Mouse (Mus musculus): Measurements from ENCODE around the gene Psmd3. TPM values are rescaled to one million over a fixed set of nuclear protein-coding genes. Genes with fewer than 3 reads are reported as not detected.

Psmd3 gene
- polyA plus RNA-seq, 1 experiment from 2014 or later = 86.4 TPM

DNA sequence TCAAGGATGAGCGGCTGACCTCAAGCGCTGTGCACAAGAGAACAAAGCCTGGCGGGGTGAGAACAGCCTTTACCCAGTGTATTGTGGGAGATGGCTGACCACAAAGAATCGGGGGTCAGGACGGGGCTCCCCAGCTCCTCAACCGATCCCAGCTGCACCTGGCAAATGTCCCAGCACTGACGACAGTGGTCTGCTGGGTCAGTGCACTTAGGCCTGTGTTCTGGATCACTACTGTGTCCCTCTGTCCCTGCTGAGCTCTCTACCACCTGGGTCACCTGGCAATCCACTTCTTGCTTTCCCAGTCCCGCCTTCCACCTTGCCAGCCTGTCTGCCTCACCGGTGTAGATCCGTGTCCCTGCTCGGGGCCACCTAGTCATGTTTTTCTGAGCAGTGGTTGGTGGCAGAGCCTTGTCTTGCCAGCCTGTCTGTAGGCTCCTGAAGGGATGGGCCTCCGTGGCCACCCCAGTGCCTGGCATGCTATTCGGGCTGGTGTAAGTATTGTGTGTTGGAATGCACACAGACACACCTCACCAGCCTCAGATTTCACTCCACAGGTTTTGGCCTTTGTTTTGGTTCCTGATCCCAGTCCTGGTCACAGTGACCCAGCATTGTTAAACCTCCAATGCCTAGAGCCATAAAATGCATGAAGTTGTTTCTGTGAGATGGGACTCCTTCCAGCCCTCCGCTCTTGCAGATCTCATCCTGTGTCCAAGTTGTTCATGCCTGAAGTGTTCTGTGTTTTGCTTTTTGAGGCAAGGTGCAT is 14.3 kb downstream of the Psmd3 start:
- Histone ChIP-seq H3K9ac (ENCODE audit: low read depth, low read length) (no peak overlapping the region), H3K4me2 (ENCODE audit: low read depth, low read length) (no peak overlapping the region), H3K4me1 (ENCODE audit: control insufficient read depth, low read depth, low read length) (no peaks in the 10 kb centered on the region), H3K9me3 (replicated peaks; ENCODE audit: control insufficient read depth, low read length) (no peaks in the 10 kb centered on the region), H3K27ac (ENCODE audit: low read length) (no peak overlapping the region), H3K4me3 (ENCODE audit: low read depth, low read length) (no peak overlapping the region), H3K36me3 (ENCODE audit: control insufficient read depth, insufficient read depth) (peaks cover 18% of the 10 kb centered on the region), H3K27me3 (ENCODE audit: control insufficient read depth, insufficient read depth, low read depth, low read length) (no peaks in the 10 kb centered on the region)
- 79% methylated on average over 14 of the region's 14 CpGs for WGBS (ENCODE audit: insufficient replicate concordance)
- ATAC-seq (ENCODE audit: low read depth) = no peak

DNA sequence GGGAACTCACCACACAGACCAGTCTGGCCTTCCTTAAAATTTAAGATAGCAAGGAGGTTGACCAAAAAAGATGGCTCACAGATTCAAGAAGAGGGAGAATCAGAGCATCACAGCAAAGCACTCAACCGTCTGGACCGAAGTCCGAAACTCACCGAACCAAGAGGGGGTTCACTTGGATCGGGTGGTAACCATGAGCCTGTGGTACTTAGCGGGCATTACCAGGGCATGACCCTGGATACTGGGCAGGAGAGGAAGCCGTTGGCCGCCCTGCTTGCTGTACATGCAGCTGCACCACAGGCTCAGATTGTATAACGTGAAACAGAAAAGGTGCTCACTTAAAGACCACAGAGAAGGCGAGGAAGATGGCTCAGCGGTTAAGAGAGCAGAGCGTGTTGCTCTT is 14.9 kb downstream of the Psmd3 start:
- H3K9ac ChIP-seq (ENCODE audit: low read depth, low read length) = no peak overlapping the region
- H3K27ac ChIP-seq (ENCODE audit: low read length) = no peak overlapping the region
- H3K4me3 ChIP-seq (ENCODE audit: low read depth, low read length) = no peak overlapping the region
- no peaks in the 10 kb centered on the region for H3K27me3 ChIP-seq (ENCODE audit: control insufficient read depth, insufficient read depth, low read depth, low read length)
- no peak overlapping the region for H3K4me2 ChIP-seq (ENCODE audit: low read depth, low read length)
- H3K9me3 ChIP-seq (replicated peaks; ENCODE audit: control insufficient read depth, low read length) = no peaks in the 10 kb centered on the region
- no peak for ATAC-seq (ENCODE audit: low read depth)
- peaks cover 18% of the 10 kb centered on the region for H3K36me3 ChIP-seq (ENCODE audit: control insufficient read depth, insufficient read depth)
- 79% methylated on average over 12 of the region's 12 CpGs for WGBS (ENCODE audit: insufficient replicate concordance)
- no peaks in the 10 kb centered on the region for H3K4me1 ChIP-seq (ENCODE audit: control insufficient read depth, low read depth, low read length)

DNA sequence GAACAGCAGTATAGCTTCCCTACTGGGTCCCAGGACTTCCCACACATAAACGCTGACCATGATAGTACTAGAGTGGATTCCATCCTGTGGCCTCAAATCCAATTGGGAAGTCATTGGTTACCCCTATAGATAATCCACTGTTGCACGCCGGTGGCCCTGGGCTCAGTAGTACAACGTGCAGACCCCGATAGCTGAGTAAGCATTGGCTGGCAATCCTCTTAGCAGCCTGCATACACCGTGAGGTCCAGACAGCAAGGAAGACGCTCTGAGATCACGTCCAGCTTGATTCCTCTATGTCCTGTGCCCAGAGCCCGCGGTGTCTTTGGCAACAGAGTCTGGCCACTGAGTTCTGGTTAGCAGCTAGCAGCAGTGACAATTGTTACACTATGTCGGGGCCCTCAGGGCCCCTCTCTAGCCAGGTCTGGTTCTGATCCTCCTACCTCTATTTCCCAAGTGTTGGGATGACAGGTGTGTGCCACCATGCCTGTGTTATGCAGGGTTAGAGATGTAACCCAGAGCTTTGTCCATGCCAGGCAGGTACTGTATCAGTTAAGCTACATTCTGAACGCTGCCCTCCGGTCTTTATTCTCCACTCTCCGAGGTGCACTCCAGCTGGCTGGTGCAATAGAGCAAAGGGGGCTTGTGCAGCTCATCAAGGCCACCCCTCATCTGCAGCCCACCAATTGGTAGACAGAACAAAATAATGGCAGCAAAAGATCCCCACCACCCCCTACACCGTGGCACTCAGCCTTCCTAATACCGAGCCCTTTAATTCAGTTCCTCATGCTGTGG is 16.7 kb downstream of the Psmd3 start:
- peaks cover 13% of the 10 kb centered on the region for H3K36me3 ChIP-seq (ENCODE audit: control insufficient read depth, insufficient read depth)
- no peak overlapping the region for H3K27ac ChIP-seq (ENCODE audit: low read length)
- no peak overlapping the region for H3K4me2 ChIP-seq (ENCODE audit: low read depth, low read length)
- no peaks in the 10 kb centered on the region for H3K4me1 ChIP-seq (ENCODE audit: control insufficient read depth, low read depth, low read length)
- no peak for ATAC-seq (ENCODE audit: low read depth)
- WGBS (ENCODE audit: insufficient replicate concordance) = 72% methylated on average over 16 of the region's 16 CpGs
- no peak overlapping the region for H3K4me3 ChIP-seq (ENCODE audit: low read depth, low read length)
- no peaks in the 10 kb centered on the region for H3K27me3 ChIP-seq (ENCODE audit: control insufficient read depth, insufficient read depth, low read depth, low read length)
- no peak overlapping the region for H3K9ac ChIP-seq (ENCODE audit: low read depth, low read length)
- H3K9me3 ChIP-seq (replicated peaks; ENCODE audit: control insufficient read depth, low read length) = no peaks in the 10 kb centered on the region

DNA sequence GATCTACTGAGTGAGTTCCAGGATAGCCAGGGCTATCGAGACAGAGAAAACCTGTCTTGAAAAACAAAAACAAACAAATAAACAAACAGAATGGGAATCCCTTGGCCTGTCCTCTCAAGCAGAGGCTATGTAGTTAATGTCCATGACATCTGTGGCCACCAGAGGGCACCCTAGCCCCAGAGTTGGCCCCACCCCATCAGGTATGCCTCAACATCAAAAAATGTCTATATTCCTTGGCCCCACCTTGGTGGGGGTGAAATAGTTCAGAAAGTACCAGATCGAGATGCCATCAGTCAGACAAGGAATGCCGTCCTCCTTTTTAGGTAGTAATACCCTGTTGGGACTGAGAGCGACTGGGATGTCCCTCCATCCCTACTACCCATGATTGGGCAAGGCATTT is 17.6 kb downstream of the Psmd3 start:
- no peaks in the 10 kb centered on the region for H3K4me1 ChIP-seq (ENCODE audit: control insufficient read depth, low read depth, low read length)
- no peak overlapping the region for H3K27ac ChIP-seq (ENCODE audit: low read length)
- H3K27me3 ChIP-seq (ENCODE audit: control insufficient read depth, insufficient read depth, low read depth, low read length) = no peaks in the 10 kb centered on the region
- H3K4me3 ChIP-seq (ENCODE audit: low read depth, low read length) = no peak overlapping the region
- no peak for ATAC-seq (ENCODE audit: low read depth)
- H3K9ac ChIP-seq (ENCODE audit: low read depth, low read length) = no peak overlapping the region
- H3K36me3 ChIP-seq (ENCODE audit: control insufficient read depth, insufficient read depth) = peaks cover 9% of the 10 kb centered on the region
- no peaks in the 10 kb centered on the region for H3K9me3 ChIP-seq (replicated peaks; ENCODE audit: control insufficient read depth, low read length)
- no peak overlapping the region for H3K4me2 ChIP-seq (ENCODE audit: low read depth, low read length)
- WGBS (ENCODE audit: insufficient replicate concordance) = 23% methylated on average over 4 of the region's 4 CpGs

DNA sequence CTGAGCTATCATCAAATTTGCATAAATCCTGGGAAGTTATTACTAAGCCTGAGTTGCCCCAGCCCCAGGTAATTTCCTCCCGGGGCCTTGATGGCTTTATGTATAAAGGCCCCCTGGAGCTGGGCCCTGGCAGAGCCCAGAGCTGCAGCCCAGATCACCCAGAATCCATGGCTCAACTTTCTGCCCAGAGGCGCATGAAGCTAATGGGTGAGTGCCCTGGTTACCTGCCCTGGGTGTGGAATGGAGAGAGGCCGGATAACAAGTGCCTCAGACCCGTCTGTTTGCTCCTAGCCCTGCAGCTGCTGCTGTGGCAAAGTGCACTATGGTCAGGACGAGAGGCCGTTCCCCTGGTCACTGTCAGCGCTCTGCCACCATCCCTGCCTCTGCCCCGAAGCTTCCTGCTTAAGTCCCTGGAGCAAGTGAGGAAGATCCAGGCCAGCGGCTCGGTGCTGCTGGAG is 18.9 kb downstream of the Psmd3 start, which contains the start of gene Csf3:
TSS of gene Csf3 (plus strand) at position 51 of the 458 bp plus-strand sequence.
- Histone ChIP-seq H3K27me3 (ENCODE audit: control insufficient read depth, insufficient read depth, low read depth, low read length) (no peaks in the 10 kb centered on the region), H3K9ac (ENCODE audit: low read depth, low read length) (no peak within 1 kb of the TSS), H3K4me2 (ENCODE audit: low read depth, low read length) (no peak within 1 kb of the TSS), H3K4me3 (ENCODE audit: low read depth, low read length) (no peak within 1 kb of the TSS), H3K4me1 (ENCODE audit: control insufficient read depth, low read depth, low read length) (no peaks in the 10 kb centered on the region), H3K27ac (ENCODE audit: low read length) (no peak within 1 kb of the TSS), H3K9me3 (replicated peaks; ENCODE audit: control insufficient read depth, low read length) (no peaks in the 10 kb centered on the region), H3K36me3 (ENCODE audit: control insufficient read depth, insufficient read depth) (peaks cover 8% of the 10 kb centered on the region)
- WGBS (ENCODE audit: insufficient replicate concordance) = 63% methylated on average over 10 of the region's 10 CpGs
- 0 out of 2 replicates have a peak, but pooled peaks have one; percentile 17 for ATAC-seq (ENCODE audit: low read depth)

DNA sequence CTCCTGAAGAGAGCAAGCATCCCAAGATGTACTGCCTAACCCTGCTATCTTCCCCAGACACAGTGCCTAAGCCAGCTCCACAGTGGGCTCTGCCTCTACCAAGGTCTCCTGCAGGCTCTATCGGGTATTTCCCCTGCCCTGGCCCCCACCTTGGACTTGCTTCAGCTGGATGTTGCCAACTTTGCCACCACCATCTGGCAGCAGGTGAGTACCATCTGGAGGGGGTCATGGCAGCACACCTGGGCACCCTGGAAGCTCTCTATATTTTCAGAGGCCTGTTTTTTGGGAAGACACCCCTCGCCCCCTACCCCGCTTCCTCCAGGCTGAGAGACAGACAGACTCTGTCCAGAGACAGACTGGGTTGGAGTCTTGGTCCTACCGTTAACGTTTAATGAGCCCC is 20.0 kb downstream of the Psmd3 start:
- Histone ChIP-seq H3K9ac (ENCODE audit: low read depth, low read length) (no peak overlapping the region), H3K4me3 (ENCODE audit: low read depth, low read length) (no peak overlapping the region), H3K9me3 (replicated peaks; ENCODE audit: control insufficient read depth, low read length) (no peaks in the 10 kb centered on the region), H3K4me1 (ENCODE audit: control insufficient read depth, low read depth, low read length) (no peaks in the 10 kb centered on the region), H3K27me3 (ENCODE audit: control insufficient read depth, insufficient read depth, low read depth, low read length) (no peaks in the 10 kb centered on the region), H3K27ac (ENCODE audit: low read length) (no peak overlapping the region), H3K36me3 (ENCODE audit: control insufficient read depth, insufficient read depth) (peaks cover 9% of the 10 kb centered on the region), H3K4me2 (ENCODE audit: low read depth, low read length) (no peak overlapping the region)
- no peak for ATAC-seq (ENCODE audit: low read depth)
- WGBS (ENCODE audit: insufficient replicate concordance) = 53% methylated on average over 5 of the region's 5 CpGs

DNA sequence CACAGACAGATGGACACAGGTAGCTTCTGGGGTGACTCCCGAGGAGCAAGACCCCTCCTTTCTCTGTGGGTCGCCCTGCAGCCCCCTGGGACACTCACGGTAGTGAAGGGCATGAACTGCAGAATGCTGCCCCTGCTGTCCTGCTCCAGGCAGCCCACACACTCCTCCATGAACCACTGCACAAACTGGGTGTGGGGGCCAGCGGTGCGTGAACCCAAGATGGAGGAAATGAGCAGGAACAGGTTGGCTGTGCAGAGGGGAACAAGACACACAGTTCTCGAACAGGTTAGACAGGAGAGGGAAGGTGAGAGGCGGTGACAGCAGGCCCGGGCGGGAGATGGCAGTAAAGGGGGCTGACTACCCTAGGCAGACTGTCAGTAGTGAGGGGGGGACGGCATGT is 22.7 kb downstream of the Psmd3 start:
- no peak overlapping the region for H3K4me3 ChIP-seq (ENCODE audit: low read depth, low read length)
- no peak for ATAC-seq (ENCODE audit: low read depth)
- no peak overlapping the region for H3K9ac ChIP-seq (ENCODE audit: low read depth, low read length)
- H3K36me3 ChIP-seq (ENCODE audit: control insufficient read depth, insufficient read depth) = peaks cover 9% of the 10 kb centered on the region
- H3K9me3 ChIP-seq (replicated peaks; ENCODE audit: control insufficient read depth, low read length) = no peaks in the 10 kb centered on the region
- H3K27me3 ChIP-seq (ENCODE audit: control insufficient read depth, insufficient read depth, low read depth, low read length) = no peaks in the 10 kb centered on the region
- H3K27ac ChIP-seq (ENCODE audit: low read length) = no peak overlapping the region
- H3K4me2 ChIP-seq (ENCODE audit: low read depth, low read length) = no peak overlapping the region
- H3K4me1 ChIP-seq (ENCODE audit: control insufficient read depth, low read depth, low read length) = peaks cover 10% of the 10 kb centered on the region
- WGBS (ENCODE audit: insufficient replicate concordance) = 78% methylated on average over 10 of the region's 10 CpGs

DNA sequence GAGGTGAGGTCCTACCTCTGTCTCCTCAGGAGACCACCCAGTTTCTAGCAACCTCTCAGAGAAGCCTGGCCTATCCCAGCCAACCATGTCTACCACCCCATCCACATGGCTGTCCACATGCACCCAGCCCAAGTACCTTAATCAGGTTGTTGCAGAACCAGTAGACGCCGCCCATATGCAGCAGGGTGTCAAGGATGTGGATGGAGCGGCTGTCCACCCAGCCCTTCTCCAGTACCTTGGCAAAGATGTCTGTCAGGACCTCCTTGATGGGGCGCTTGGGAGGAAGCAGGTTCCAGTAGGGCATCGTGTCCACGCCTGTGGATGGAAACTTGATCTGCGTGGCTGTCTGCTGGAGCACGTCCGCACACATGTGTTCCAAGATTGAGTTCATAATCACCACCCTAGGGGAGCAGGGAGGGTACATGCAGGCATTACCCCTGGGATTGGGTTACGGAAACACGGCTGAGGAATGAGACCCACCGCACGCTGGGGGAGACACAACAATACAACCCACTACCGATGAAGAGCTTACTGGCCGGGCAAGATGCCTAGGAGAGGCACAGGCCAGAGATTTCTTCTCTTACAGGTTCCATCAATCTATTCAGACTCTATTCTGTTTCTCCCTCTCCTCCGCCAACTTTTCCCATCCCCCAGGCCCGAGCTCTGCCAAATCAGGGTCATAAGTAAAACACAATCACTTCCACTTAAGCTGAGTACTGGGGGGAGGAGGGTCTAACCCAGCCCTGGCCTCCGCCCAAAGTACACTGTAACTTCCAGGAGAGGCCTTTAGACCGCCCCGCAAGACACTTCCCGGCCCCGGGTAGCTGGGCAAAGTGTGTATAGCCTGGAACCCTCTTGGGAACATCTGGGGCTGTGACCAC is 25.3 kb downstream of the Psmd3 start:
- Histone ChIP-seq H3K27ac (ENCODE audit: low read length) (0 out of 2 replicates have a peak overlapping the region, but pooled peaks have one; percentile 0), H3K36me3 (ENCODE audit: control insufficient read depth, insufficient read depth) (peaks cover 9% of the 10 kb centered on the region), H3K4me3 (ENCODE audit: low read depth, low read length) (no peak overlapping the region), H3K9ac (ENCODE audit: low read depth, low read length) (no peak overlapping the region), H3K4me1 (ENCODE audit: control insufficient read depth, low read depth, low read length) (peaks cover 20% of the 10 kb centered on the region), H3K9me3 (replicated peaks; ENCODE audit: control insufficient read depth, low read length) (no peaks in the 10 kb centered on the region), H3K4me2 (ENCODE audit: low read depth, low read length) (no peak overlapping the region), H3K27me3 (ENCODE audit: control insufficient read depth, insufficient read depth, low read depth, low read length) (no peaks in the 10 kb centered on the region)
- 82% methylated on average over 22 of the region's 22 CpGs for WGBS (ENCODE audit: insufficient replicate concordance)
- ATAC-seq (ENCODE audit: low read depth) = no peak
